Mouse (Mus musculus) retina, embryonic 14.5 days (tissue): ENCODE measurements at regions not wholly inside any gene's neighbourhood (a gene's known extent, or its start where the extent isn't known, plus 50 kb on each side); places are given as distances from the start of the nearest gene placed in this dataset.

Experiments used
- DNase-seq: peaks from one replicate; pipeline ENCODE4 v3.0.0-alpha.2; 2015; ENCODE audit warnings: low spot score

- no peak for DNase-seq
Measured at GRCm38 (mm10) chr8:34372666-34372980, 261.1 kb upstream of the Gm10131 start.

DNA sequence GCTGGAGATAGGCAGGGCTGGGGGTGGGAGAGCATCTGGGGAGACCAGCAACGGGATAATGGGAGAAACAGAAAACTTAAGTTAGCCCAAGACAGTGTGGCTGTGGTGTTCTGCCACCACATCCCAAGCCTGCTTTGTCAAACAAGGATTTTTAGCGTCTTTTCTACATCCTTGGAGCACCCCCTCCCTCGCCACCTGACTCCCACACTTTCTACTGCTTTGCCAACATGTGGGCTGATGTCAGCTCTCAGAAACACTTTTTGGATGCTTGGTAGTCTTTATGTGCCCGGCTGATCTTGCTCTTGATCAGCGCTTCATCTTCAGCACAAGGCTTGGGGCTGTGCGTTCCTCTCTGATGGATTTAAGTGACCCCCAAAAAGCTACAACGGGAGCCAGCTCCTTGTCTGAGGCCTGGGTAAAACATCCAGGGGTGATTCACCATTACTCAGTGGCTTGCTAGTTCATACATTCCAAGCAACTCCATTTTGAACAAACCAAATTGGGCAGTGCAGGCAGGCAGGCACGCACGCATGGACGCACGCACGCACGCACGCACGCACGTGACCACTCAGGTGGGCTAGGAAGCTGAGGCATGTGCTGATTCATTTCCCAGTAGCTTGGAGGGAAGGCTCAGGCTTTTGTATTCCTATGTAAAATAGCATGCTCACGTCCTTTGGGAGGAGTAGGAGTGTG is 260.6 kb upstream of the Gm10131 start:
- DNase-seq, result no peak

- no peak for DNase-seq
Measured at GRCm38 (mm10) chr8:34371391-34371790, 259.9 kb upstream of the Gm10131 start.

- no peak for DNase-seq
Measured at GRCm38 (mm10) chr8:34368556-34368955, 257.0 kb upstream of the Gm10131 start.

GRCm38 (mm10) chr8:34364446-34365035 is 253.0 kb upstream of the Gm10131 start:
- DNase-seq, result no peak

DNA sequence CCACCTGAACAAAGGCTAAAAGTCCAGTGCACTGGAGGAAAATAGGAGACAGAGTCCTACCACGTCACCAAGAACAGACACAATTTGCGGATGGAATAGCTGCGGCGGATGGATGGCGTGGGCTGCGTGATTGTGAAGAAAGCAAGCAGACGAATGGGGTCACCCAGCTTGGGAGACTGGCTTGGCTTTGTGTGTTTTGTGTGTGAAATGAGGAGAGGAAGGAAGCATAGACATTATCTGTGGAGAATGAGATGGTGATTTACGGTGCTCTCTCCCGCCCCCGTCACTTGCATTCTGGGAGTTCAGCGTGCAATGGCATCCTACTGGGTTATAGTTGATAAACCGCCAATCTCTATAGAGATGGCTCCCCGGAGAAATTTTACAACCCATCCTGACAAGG is 252.1 kb upstream of the Gm10131 start:
- DNase-seq, result no peak

DNA sequence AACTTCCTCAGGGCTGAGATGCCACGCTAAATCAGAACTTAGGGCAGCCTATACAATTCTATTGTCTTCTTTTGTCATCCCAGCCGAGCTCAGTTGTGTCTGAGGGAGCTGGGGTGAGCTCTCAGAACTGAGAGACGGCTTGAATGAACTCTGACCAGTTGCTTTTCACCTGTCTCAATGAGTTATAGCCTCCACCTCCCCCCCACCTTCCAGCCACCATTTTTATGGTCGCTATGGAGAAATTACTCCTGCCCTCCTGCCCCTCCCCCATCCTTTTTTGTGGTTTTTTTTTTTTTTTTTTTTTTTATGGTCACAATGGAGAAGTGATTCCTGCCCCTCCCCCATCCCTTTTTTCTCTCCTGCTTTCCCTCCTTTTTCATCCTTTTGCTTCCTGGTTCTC is 251.6 kb upstream of the Gm10131 start:
- DNase-seq, result no peak

DNA sequence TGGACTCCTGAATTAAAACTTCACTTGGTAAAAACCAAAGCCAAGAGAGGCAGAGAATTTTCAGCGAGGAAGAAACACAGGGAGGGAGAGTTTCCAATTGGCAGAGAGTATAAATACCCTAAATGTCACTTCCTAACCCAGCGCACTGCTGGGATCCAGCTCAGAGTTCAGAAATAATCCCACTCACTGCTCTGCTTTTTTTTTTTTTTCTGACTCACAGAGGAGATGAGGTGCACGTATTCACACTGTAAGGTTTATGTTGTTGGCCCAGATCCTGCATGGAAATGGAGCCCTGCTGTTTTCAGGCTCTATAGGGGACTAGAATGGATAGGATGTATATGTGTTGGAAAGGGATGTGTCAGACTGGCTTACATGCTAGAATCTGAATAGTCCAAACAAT is 249.8 kb upstream of the Gm10131 start:
- no peak for DNase-seq

GRCm38 (mm10) chr8:34359776-34360175 is 248.2 kb upstream of the Gm10131 start:
- no peak for DNase-seq

- DNase-seq, result no peak
Measured at GRCm38 (mm10) chr8:34355059-34355458, 243.5 kb upstream of the Gm10131 start.

DNA sequence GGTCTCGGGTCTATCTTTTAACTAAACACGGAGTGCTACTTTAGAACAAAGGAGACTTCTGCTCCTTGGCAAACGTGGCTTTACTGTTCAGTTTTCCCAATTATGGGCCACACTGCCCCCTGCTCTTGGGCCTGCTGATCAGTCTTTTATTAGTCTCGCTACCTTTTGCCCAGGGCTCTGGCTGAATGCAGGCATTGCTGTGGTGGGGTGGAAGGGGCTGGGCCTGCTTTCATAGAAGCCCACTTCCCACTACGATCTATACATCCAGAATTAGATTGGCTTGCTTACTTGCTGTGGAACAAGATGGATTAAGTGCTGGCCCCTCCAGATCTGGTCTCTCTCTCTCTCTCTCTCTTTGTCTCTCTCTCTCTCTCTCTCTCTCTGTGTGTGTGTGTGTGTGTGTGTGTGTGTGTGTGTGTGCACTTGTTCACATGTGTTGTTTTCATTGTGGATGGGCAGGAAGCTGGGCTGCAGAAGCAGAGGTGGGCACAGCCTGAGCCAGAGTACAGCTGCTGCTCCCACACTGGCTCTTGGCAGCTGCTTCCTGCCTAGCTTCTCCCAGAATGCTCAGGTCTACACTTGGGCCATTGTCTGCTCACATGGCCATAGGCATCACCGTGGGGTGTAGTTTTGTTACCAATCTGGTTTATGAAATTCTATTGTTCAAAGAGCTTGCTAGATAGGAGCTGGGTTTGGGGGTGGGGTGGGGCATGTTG is 241.8 kb upstream of the Gm10131 start:
- no peak for DNase-seq

- DNase-seq, result no peak
Measured at GRCm38 (mm10) chr8:34334851-34335250, 223.3 kb upstream of the Gm10131 start.

GRCm38 (mm10) chr8:34331673-34332072 is 220.1 kb upstream of the Gm10131 start:
- no peak for DNase-seq

DNA sequence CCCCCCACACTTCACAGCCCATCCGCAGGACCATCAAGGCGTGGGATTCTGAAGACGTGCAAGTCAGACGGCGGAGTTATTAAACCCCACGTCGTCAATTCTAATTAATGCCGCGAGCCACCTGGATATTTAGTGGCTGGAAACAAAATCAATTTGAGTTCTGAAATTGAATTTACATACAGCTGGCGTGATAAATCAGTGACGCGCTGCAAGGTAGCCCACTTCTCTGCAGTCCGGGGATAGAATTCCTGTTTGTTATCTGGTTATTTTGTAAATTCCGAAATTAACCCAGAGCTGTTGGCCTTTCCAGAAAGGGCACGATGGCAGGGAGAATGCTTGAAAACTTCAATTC is 215.1 kb upstream of the Gm10131 start:
- DNase-seq, result no peak

DNA sequence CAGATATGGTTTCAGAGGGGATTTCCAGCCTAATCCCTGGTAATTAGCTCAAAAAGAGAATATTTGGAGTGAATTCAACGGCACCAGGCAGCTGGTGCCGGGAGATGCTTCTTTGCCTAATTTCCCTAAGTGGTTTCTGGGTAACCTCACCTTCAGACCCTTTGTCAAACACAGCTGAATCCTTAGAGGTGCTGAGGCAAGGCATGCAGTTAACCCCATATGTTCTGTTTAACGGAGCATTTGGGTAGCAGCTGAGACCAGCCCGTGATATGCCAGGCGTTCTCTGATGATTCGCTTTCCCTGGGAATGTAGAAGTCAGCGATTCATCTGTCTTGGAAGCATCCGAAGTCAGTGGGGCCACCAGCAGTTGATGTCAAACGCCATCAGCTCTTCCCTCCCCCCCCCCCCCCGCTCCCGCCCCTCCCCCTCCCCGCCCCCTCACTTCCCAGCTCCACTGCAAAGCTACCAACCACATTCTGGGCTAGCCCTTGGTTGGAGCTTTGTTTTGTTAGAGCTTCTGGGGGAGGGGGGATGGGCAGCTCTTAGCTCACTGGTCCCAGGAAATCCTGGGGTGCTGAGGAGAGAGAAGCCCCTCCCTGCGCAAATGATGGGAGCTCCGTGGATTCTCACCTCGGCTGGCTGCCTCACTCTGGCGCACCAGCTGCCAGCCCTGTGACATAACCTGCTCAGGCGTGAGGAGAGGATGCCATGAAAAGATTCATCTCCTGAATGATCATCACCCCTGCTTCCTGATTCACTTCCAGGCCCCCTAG is 214.5 kb upstream of the Gm10131 start:
- DNase-seq, result peak; percentile 79

DNA sequence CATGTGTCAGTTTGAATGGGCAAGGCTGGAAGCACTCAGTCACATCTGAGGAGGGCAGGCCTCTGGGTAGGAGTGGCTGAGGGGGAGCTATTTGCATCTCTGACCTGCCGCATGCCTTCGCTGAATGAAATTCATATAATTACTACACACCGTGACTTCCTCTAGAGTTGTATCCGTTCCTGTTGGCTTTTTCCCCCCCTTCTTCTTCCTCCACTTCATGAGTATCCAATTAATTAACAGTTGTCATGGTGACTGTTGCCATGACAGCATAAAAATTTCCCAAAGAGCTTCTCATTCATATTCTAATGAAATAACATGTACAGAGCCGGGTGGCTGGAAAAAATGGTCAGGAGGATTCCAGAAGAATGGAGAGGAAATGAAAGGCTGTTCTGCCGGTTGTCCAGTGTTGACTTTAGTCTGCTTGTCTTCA is 208.6 kb upstream of the Gm10131 start:
- peak; percentile 88 for DNase-seq

GRCm38 (mm10) chr8:34319719-34320118 is 208.2 kb upstream of the Gm10131 start:
- DNase-seq, result no peak

DNA sequence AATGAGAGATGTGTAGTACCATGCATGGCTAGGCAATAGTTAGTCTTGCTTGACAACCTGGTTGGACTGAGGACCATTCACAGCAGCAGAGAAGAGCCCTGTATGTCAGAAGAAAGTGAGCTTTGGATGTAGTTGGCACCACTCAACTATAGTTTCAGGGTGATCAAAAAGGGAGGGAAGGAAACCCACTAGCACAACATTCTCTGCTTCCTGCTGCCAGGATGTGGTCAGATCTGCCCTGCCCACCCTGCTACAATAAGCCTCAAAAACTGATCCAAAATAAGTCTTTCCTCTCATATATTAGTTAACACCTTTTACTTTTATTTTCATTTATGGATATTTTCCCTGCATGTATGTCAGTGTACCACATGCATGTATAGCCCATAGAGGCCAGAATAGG is 203.7 kb upstream of the Gm10131 start:
- no peak for DNase-seq

GRCm38 (mm10) chr8:34305542-34306485 is 194.3 kb upstream of the Gm10131 start:
- DNase-seq, result no peak

DNA sequence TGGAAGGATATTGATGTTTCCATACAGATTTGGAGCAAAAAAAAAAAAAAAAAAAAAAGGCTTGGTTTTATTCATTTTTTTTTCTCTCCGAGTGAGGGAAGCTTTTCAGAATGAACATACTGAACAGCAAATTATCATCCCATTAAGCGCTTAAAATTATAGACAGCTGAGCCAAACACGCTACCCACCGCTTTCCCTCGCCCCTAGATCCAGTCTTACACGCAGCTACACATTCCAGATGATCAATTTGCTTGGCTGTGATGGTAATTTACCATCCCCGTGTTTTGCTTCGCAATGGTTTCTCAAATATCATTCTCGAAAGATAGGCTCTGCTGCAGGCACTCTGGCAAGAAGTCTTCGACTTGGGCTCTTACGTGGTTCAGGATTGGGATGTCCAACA is 192.3 kb upstream of the Gm10131 start:
- DNase-seq, result no peak

DNA sequence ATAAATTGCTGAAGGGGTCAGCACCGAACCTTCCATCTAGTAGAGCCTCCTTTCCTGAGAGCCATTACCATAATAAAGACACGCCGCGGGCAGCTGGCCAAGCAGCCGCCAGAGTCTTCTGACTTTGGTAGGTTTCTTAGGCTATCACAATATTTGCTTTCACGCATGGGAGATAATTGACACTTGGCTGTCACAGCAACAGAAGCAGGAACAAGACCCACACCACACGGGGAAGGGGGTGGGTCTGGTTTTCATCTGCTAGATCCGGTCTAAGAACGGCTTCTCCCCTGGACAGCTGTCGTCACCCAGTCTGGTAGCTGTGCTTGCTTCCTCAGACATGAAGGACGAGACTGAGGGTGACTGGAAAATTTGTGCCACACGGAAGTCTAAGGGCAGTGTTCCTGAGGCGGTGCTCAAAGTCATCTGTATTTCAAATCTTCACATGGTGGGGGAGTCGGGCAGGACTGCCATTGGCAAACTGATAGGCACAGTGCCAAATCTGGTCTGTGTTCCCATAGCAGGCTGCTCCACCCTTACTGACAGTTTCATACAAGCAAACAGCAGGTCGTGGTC is 188.9 kb upstream of the Gm10131 start:
- DNase-seq, result no peak
